Mouse (Mus musculus): Measurements from ENCODE around the gene Hoxd12. TPM values are rescaled to one million over a fixed set of nuclear protein-coding genes. Genes with fewer than 3 reads are reported as not detected.

Gene Hoxd12
- polyA plus RNA-seq (2015; fragmentation: Nextera tagmentation; extraction: Ambion mirVana): not detected in 2 replicates

DNA sequence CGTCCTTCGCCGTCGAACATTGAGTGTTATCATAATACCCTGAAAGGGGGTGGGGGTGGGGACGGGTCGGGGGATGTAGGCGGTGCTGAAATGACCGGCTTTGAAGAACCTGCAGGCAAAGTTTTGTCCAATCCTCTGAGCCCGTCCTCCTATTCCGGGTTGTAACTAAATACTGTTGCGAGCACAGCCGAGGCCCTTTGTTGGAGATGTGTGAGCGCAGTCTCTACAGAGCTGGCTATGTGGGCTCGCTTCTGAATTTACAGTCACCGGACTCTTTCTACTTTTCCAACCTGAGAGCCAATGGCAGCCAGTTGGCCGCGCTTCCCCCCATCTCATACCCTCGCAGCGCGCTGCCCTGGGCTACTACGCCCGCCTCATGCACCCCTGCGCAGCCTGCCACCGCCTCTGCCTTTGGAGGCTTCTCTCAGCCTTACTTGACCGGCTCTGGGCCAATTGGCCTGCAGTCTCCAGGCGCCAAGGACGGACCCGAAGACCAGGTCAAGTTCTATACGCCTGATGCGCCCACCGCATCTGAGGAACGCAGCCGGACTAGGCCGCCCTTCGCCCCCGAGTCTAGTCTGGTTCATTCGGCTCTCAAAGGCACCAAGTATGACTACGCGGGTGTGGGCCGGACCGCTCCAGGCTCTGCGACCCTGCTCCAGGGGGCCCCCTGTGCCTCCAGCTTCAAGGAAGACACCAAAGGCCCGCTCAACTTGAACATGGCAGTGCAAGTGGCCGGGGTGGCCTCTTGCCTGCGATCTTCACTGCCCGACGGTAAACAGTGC, at the start of gene Hoxd12:
TSS of gene Hoxd12 (plus strand) at position 133 of the 785 bp plus-strand sequence.
- Histone ChIP-seq H3K4me1 (ENCODE audit: control insufficient read depth, insufficient read depth, low read length) (peaks cover 3% of the 10 kb centered on the region; the same call in 1 of the 2 replicates), H3K27me3 (ENCODE audit: control insufficient read depth, insufficient read depth, low read length) (peaks cover 97% of the 10 kb centered on the region), H3K27ac (ENCODE audit: low read length) (no peak within 1 kb of the TSS), H3K36me3 (ENCODE audit: control insufficient read depth, insufficient read depth) (no peaks in the 10 kb centered on the region), H3K9me3 (replicated peaks; ENCODE audit: control insufficient read depth, low read length) (no peaks in the 10 kb centered on the region), H3K9ac (ENCODE audit: low read length) (no peak within 1 kb of the TSS), H3K4me2 (ENCODE audit: low read depth, low read length) (no peak within 1 kb of the TSS), H3K4me3 (ENCODE audit: low read length) (no peak within 1 kb of the TSS)
- WGBS: 2% methylated on average over 47 of the region's 47 CpGs
- no peak for ATAC-seq (replicated peaks; ENCODE audit: extremely low read depth, insufficient read depth, low FRiP score)

DNA sequence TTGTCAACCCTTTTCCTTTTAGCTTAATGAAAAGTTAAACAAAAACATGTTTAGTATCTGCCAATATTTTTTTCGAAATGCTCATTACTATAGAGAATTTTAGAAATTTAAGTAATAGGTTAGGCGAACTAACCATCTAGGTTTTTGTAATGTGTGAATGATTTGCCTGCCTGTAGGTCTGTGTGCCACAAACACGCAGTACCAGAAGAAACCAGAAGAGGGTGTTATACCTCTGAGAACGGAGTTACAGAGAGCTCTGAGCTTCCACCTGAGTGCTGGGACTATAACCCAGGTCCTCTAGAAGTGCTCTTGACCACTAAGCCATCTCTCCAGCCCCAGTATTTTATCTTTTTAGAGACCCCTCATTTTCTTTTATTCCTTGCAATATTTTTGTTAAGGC, 39.4 kb upstream of the Hoxd12 start:
- no peak for ATAC-seq (replicated peaks; ENCODE audit: extremely low read depth, insufficient read depth, low FRiP score)
- Histone ChIP-seq H3K36me3 (ENCODE audit: control insufficient read depth, insufficient read depth) (no peaks in the 10 kb centered on the region), H3K9me3 (replicated peaks; ENCODE audit: control insufficient read depth, low read length) (peaks cover 2% of the 10 kb centered on the region), H3K9ac (ENCODE audit: low read length) (no peak overlapping the region), H3K27me3 (ENCODE audit: control insufficient read depth, insufficient read depth, low read length) (no peaks in the 10 kb centered on the region), H3K4me2 (ENCODE audit: low read depth, low read length) (no peak overlapping the region), H3K4me1 (ENCODE audit: control insufficient read depth, insufficient read depth, low read length) (no peaks in the 10 kb centered on the region), H3K27ac (ENCODE audit: low read length) (no peak overlapping the region), H3K4me3 (ENCODE audit: low read length) (no peak overlapping the region)
- WGBS: 64% methylated on average over 4 of the region's 4 CpGs

DNA sequence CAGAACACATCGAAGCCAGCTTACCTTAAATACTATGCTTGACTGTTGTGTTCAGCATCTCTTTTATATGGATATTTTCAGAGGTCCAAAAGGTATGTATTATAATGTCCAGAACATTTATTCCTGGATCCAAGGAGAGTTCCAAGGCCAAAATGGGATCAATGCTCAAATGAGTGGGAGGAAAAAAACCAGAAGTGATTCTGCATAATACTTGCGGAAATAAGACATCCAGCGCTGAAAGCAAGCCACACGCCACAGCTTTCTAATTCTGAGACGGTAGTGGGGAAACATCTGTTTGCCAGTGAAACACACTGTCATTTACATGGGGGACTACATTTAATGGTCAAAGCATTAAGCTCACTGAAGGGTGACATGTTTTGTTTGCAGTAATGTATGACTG, 32.4 kb upstream of the Hoxd12 start:
- H3K36me3 ChIP-seq (ENCODE audit: control insufficient read depth, insufficient read depth): no peaks in the 10 kb centered on the region
- H3K9ac ChIP-seq (ENCODE audit: low read length): no peak overlapping the region
- no peak overlapping the region for H3K4me3 ChIP-seq (ENCODE audit: low read length)
- H3K4me1 ChIP-seq (ENCODE audit: control insufficient read depth, insufficient read depth, low read length): no peaks in the 10 kb centered on the region
- no peak overlapping the region for H3K4me2 ChIP-seq (ENCODE audit: low read depth, low read length)
- H3K27ac ChIP-seq (ENCODE audit: low read length): no peak overlapping the region
- H3K27me3 ChIP-seq (ENCODE audit: control insufficient read depth, insufficient read depth, low read length): peaks cover 35% of the 10 kb centered on the region
- peaks cover 2% of the 10 kb centered on the region for H3K9me3 ChIP-seq (replicated peaks; ENCODE audit: control insufficient read depth, low read length)
- 68% methylated on average over 5 of the region's 5 CpGs for WGBS
- ATAC-seq (replicated peaks; ENCODE audit: extremely low read depth, insufficient read depth, low FRiP score): no peak

DNA sequence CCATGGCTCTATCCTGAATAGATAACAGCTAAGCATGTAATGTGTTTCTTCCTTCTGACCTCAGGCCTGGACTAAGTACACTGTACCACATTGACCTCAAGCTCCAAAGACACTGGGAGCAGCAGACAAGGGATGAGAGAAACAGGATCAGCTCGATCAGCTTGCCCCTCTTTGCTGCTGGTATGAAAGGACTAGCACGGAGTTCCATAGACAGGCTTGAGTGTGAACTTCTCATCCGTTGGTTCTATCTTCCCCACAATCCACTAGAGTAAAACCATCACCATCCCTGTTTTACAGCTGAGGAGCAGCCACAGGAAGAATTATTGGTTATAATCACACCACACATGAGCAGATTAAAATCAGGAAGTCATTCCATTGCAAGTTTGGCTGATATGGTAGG, 29.2 kb upstream of the Hoxd12 start:
- Histone ChIP-seq H3K27ac (ENCODE audit: low read length) (no peak overlapping the region), H3K9me3 (replicated peaks; ENCODE audit: control insufficient read depth, low read length) (no peaks in the 10 kb centered on the region), H3K36me3 (ENCODE audit: control insufficient read depth, insufficient read depth) (no peaks in the 10 kb centered on the region), H3K4me1 (ENCODE audit: control insufficient read depth, insufficient read depth, low read length) (no peaks in the 10 kb centered on the region), H3K27me3 (ENCODE audit: control insufficient read depth, insufficient read depth, low read length) (peaks cover 67% of the 10 kb centered on the region), H3K9ac (ENCODE audit: low read length) (no peak overlapping the region), H3K4me2 (ENCODE audit: low read depth, low read length) (no peak overlapping the region), H3K4me3 (ENCODE audit: low read length) (no peak overlapping the region)
- ATAC-seq (replicated peaks; ENCODE audit: extremely low read depth, insufficient read depth, low FRiP score): no peak
- WGBS: 77% methylated on average over 3 of the region's 3 CpGs

DNA sequence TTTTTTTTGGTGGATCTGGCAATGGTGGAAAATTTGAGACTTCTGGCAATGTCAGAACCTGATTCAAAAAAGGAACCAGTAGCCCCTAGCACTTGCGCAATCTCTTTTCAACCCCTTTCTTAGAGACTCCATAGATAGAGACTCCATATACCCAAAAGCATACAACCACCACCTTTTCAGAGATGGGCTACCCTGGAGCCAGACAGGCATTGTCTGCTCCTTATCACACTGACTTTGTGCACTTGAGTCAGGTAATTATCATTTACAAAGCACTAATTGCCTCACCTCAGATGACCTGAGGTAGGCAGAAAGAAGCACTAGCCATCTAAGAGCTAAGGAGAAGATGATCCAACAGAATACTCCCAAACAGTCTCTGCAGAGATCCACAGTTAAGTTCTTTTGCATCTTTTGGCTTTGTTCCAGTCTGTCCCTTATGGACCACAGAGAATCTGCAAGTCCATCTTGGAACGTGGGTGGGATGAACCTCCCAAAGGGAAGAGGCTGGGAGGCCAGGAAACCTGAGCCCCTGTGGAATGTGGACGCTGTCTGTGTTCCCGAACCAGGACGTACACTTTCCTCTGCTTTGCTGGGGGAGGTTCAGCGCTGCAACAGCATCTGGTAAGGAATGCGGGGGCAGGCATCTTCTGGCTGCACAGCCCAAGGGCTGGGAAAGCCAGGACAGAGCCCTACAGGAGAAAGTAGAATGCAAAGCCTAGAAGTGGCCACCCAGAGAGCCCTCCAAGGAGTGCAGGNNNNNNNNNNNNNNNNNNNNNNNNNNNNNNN, 27.5 kb upstream of the Hoxd12 start:
- Histone ChIP-seq H3K4me3 (ENCODE audit: low read length) (no peak overlapping the region), H3K27ac (ENCODE audit: low read length) (no peak overlapping the region), H3K4me1 (ENCODE audit: control insufficient read depth, insufficient read depth, low read length) (no peaks in the 10 kb centered on the region), H3K36me3 (ENCODE audit: control insufficient read depth, insufficient read depth) (no peaks in the 10 kb centered on the region), H3K27me3 (ENCODE audit: control insufficient read depth, insufficient read depth, low read length) (peaks cover 81% of the 10 kb centered on the region), H3K9me3 (replicated peaks; ENCODE audit: control insufficient read depth, low read length) (no peaks in the 10 kb centered on the region), H3K4me2 (ENCODE audit: low read depth, low read length) (no peak overlapping the region), H3K9ac (ENCODE audit: low read length) (no peak overlapping the region)
- WGBS: 15% methylated on average over 7 of the region's 7 CpGs
- ATAC-seq (replicated peaks; ENCODE audit: extremely low read depth, insufficient read depth, low FRiP score): no peak

DNA sequence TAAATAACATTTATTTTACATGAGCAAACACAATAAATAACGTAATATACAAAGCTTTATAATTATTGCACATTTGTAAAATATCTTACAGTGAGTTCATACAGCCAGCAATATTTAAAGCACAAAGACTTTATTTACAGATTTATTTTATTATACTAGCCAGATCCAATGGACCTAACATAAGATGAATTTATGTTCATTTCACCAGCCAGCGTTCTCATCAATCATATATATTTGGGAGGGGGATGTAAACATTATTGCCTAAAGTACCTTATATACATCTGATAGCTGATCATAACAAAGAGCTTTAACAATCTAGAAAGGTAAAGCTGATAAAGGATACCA, 21.8 kb upstream of the Hoxd12 start:
- no peaks in the 10 kb centered on the region for H3K9me3 ChIP-seq (replicated peaks; ENCODE audit: control insufficient read depth, low read length)
- H3K9ac ChIP-seq (ENCODE audit: low read length): no peak overlapping the region
- no peaks in the 10 kb centered on the region for H3K36me3 ChIP-seq (ENCODE audit: control insufficient read depth, insufficient read depth)
- peaks cover 87% of the 10 kb centered on the region for H3K27me3 ChIP-seq (ENCODE audit: control insufficient read depth, insufficient read depth, low read length)
- peaks cover 9% of the 10 kb centered on the region for H3K4me1 ChIP-seq (ENCODE audit: control insufficient read depth, insufficient read depth, low read length)
- no peak for ATAC-seq (replicated peaks; ENCODE audit: extremely low read depth, insufficient read depth, low FRiP score)
- no peak overlapping the region for H3K4me3 ChIP-seq (ENCODE audit: low read length)
- no peak overlapping the region for H3K27ac ChIP-seq (ENCODE audit: low read length)
- H3K4me2 ChIP-seq (ENCODE audit: low read depth, low read length): no peak overlapping the region
- 38% methylated on average over 2 of the region's 2 CpGs for WGBS

DNA sequence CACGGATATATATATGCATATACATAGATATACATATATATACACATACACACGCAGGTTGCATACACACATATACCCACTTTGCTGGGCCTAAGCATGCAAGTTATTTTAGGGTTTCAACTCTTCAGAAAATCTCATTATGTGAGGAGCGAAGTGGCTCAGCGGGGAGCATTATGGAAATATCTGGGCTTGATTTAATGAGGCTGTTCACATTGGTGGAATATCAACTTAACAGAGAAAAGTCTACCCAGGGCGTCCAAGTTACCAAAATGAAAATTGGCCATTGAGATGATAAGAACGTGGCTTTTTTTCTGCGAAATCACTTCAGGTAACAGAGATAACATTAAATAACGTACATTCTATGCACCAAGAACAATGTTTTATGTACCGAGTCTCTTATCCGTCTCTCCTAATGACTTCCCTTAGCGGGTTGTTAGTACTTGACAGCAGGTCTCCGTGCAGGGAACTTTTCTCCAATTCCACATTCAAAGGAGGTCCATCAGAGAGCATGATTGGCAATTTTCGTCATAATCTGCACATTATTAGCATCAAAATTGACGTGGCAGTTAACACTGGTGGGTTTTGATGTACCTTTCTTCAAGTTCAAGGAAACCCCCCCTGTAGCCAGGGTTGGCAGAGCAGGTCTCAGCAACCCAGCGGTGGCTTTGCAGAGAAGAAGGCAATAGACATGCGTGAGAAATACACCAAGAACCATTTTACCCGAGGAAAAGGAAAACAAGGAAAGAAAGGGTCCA, 20.9 kb upstream of the Hoxd12 start:
- Histone ChIP-seq H3K4me1 (ENCODE audit: control insufficient read depth, insufficient read depth, low read length) (peaks cover 12% of the 10 kb centered on the region), H3K36me3 (ENCODE audit: control insufficient read depth, insufficient read depth) (no peaks in the 10 kb centered on the region), H3K4me3 (ENCODE audit: low read length) (no peak overlapping the region), H3K27me3 (ENCODE audit: control insufficient read depth, insufficient read depth, low read length) (peaks cover 82% of the 10 kb centered on the region), H3K9me3 (replicated peaks; ENCODE audit: control insufficient read depth, low read length) (no peaks in the 10 kb centered on the region), H3K27ac (ENCODE audit: low read length) (no peak overlapping the region), H3K9ac (ENCODE audit: low read length) (no peak overlapping the region), H3K4me2 (ENCODE audit: low read depth, low read length) (no peak overlapping the region)
- ATAC-seq (replicated peaks; ENCODE audit: extremely low read depth, insufficient read depth, low FRiP score): no peak
- WGBS: 14% methylated on average over 17 of the region's 17 CpGs

DNA sequence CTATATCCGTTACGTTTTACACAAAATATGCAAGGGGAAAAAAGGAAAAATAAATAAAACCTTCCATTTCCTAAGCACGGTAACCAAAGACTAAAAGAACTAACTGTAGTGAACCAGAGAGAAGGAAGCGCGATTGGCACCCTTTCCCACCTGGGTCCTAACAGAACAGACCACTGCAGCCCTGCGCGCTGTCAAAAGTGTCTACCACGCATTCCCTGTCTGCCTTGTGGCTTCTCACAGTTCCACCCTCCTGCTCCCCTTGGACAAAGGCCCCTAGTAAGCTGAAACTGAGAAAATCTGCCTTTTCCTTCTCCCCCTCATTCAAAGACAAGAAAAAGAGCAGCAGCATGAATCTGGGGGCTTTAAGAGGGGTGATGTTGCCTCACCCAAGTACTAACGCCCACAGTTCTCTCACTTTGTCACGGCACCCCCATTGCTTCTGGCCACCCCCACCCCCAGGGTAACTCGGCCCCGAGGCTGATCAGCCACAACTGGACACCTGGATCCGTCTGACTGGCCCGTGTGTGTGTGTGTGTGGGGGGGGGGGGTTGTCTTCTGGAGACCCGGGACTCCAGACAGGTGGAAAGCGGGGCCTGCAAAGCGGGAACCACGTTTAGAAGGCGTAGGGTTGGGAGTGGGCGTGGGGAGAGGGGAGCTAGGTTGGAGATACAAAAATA, 19.9 kb upstream of the Hoxd12 start:
- H3K4me1 ChIP-seq (ENCODE audit: control insufficient read depth, insufficient read depth, low read length): peaks cover 13% of the 10 kb centered on the region
- H3K4me3 ChIP-seq (ENCODE audit: low read length): no peak overlapping the region
- no peak for ATAC-seq (replicated peaks; ENCODE audit: extremely low read depth, insufficient read depth, low FRiP score)
- H3K9ac ChIP-seq (ENCODE audit: low read length): no peak overlapping the region
- no peak overlapping the region for H3K27ac ChIP-seq (ENCODE audit: low read length)
- no peaks in the 10 kb centered on the region for H3K36me3 ChIP-seq (ENCODE audit: control insufficient read depth, insufficient read depth)
- H3K27me3 ChIP-seq (ENCODE audit: control insufficient read depth, insufficient read depth, low read length): peaks cover 80% of the 10 kb centered on the region
- no peak overlapping the region for H3K4me2 ChIP-seq (ENCODE audit: low read depth, low read length)
- no peaks in the 10 kb centered on the region for H3K9me3 ChIP-seq (replicated peaks; ENCODE audit: control insufficient read depth, low read length)
- WGBS: 4% methylated on average over 20 of the region's 20 CpGs
